Mouse (Mus musculus): Measurements from ENCODE around the gene Catsperd.

- TF ChIP-seq CTCF (IDR thresholded peaks at IDR 0.05; ENCODE audit: extremely low read depth, insufficient read depth, low read length), result no peak
- TF ChIP-seq POLR2A (IDR thresholded peaks at IDR 0.05; ENCODE audit: extremely low read depth, insufficient read depth, low read length), result no peak
Observed at GRCm38 (mm10) chr17:56583071-56583470, 44.9 kb upstream of the Catsperd start.
